Mouse (Mus musculus): ENCODE measurements around the gene 4930579F01Rik.

DNA sequence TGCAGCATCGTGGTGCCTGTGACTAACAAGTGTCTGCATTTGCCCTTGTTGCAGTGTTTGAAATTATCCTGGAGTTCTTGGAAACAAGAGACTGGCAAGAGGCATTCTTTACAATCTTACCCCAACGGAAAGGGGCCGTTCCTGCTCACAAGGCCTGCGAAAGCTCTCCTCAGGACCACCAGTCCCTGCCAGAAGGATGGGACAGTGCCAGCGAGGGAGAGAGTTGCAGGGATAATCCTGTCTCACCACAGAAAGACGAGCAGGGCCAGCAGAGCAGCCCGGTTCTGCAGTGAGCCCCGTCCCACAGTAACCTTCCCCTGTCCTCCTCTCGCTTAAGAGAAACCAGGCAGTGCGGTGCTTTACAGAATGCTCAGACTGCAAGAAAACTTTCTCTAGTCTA is 37.0 kb downstream of the 4930579F01Rik start:
- no peak for TF ChIP-seq POLR2A (IDR thresholded peaks at IDR 0.05; ENCODE audit: borderline replicate concordance, insufficient read depth, low read length)
- TF ChIP-seq CTCF (IDR thresholded peaks at IDR 0.05; ENCODE audit: borderline replicate concordance, insufficient read depth, low read depth, low read length) = no peak

Measured in cerebellum, adult 2 months (tissue).